In the genomic region with DNA sequence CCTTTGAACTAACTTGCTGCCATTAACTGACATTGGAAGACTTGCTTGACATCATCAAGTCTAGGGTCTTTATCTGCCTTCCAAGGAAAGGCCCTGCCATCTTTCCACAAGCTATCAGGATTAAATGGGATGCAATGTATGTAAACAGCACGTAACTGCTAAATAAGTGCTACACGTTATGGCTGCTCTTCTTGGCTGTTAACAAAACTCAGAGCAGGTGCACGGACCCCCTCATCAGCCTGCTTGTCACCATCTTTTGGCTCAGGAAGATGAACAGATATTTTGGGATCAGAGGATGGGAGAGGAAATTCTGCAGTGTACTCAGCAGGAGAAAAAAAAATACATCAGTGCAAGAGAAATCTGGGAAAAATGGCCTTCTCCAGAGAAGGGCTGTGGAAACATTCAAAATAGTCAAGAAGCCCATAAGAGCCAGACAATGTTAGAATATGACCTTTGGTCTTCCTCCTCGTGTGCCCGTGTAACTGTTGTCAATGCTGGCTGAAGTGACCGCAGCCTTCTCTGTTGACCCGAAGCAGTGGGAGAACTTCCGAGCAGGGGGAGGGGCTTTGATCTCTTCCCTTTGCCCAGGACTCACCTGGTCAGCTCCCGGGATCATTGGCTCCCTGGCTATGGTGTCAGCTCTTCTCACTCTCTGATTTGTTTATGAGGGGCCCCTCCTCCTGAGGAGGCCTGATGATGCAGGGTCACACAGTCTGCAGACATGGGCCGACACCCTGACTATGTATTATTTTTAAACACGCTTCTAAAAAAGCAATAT, we compare ENCODE assay signal across 13 mouse cellular contexts.
"Had no signal": no experiment of that assay in that cellular context is flagged by ENCODE, and none has a peak within 500 bp of the region (broad histone marks: within the 10 kb centered on the region; RNA-seq: fewer than 3 reads in every experiment).

No protein-coding gene starts in this region.

- DNase-seq: layer of hippocampus, adult 9-11 months; layer of hippocampus, postnatal 36 days; lung, adult 2 months; lung, postnatal 36 days; retina, postnatal 1 day; right cerebral cortex, postnatal 4 days; spleen, adult 18-20 months; thymus, postnatal 4 days had no signal

- H3K9me3 ChIP-seq: limb, embryonic 15.5 days; midbrain, embryonic 15.5 days; neural tube, embryonic 12.5 days had no signal

- H3K4me1 ChIP-seq: limb, embryonic 15.5 days; midbrain, embryonic 15.5 days; neural tube, embryonic 12.5 days had no signal

- H3K27me3 ChIP-seq: limb, embryonic 15.5 days; midbrain, embryonic 15.5 days; neural tube, embryonic 12.5 days had no signal

- ATAC-seq: hindbrain, postnatal 0 days; lung, postnatal 0 days; midbrain, embryonic 15.5 days had no signal

- H3K4me2 ChIP-seq: limb, embryonic 15.5 days; midbrain, embryonic 15.5 days; neural tube, embryonic 12.5 days had no signal

- H3K9ac ChIP-seq: limb, embryonic 15.5 days; midbrain, embryonic 15.5 days; neural tube, embryonic 12.5 days had no signal

- H3K36me3 ChIP-seq: limb, embryonic 15.5 days; midbrain, embryonic 15.5 days; neural tube, embryonic 12.5 days had no signal

- H3K4me3 ChIP-seq: limb, embryonic 15.5 days; midbrain, embryonic 15.5 days; neural tube, embryonic 12.5 days had no signal

- H3K27ac ChIP-seq: hindbrain, postnatal 0 days; limb, embryonic 15.5 days; midbrain, embryonic 15.5 days; neural tube, embryonic 12.5 days had no signal
